Mouse (Mus musculus) regulatory T cell (primary cell): ENCODE measurements around the gene Shc3.

Source experiments
- in situ Hi-C: fragments of 300-600 bp; cut with MboI, MseI; formaldehyde crosslinking; loops from one replicate; pipeline ENCODE4 v1.15.1; 2025; ENCODE audit warnings: high pct_unique_total_duplicates

The Shc3 gene

DNA sequence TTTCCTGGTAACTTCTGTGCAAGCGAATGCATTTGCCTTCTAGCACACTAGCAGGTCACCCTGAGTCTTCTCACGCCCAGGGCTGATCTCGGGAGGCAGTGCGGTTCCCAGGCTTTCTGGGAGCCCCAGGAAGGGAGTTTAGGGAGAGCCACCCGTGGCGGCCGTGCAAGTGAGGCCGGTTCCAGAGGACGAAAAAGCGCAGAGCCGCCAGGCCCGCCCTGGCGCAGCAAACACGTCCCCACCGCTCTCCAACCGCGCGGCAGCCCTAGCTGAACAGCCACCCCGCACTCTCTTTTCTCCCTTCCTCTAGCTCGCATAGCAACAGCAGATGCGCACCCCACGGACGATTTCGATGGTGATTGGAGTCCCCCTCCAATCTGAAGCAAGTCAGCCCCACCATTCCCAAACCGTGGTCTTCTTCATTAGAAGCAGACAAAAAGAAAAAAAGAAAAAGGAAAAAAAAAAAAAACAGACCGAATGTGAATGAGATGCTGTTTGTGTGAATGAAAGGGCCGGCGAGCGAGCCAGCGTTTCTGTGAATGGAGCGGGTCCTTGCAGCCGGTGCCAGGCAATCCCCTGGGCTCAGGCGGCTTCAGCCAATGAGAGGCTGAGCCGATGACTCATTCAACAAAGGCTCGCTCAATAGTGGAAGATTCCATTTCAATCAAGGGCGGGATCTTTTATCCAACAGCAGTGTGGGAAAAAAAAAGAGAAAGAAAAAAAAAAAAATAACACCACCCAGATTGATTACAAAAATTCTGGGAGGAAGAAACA is at the start of gene Shc3:
Shc3 (minus strand) TSS at position 509 of the 774 bp plus-strand sequence.
- in situ Hi-C loops, result no loop called here

DNA sequence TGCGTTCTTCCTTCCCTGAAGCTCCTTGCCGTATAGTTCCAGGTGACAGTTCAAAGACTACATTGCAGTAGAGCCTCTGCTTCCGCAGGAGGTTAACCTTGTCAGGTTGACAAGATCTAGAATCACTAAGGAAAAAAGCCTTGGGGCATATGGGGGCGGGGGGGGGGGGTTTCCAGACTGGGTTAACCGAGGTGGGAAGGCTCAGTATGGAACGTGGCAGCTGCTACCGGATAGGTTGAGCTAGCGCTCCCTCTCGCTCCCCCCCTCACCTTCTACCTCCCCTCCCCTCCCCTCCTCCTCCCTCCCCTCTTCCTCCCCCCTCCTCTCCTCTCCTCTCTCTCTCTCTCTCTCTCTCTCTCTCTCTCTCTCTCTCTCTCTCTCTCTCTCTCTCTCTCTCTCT is 49.4 kb upstream of the Shc3 start:
- in situ Hi-C loops, result no loop called here

DNA sequence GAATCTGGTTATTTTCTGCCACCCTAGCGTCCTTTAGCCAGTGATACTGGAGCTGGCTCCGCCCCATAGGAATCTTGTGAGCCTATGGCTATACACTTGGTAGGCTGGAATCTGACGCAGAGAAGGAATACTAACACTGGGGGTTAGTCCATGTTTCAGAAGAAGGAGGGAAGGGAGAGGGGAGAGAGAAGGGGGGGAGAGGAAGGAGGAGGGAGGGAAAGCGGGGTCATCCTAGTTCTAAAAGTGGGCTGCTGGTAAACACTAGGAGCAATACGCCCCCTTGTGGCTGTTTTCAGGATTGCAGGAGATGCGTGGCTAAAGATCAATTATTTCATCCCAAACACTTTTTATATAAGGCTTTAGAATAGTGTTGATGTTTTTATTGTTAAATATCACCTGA is 48.6 kb upstream of the Shc3 start:
- in situ Hi-C loops, result no loop called here

DNA sequence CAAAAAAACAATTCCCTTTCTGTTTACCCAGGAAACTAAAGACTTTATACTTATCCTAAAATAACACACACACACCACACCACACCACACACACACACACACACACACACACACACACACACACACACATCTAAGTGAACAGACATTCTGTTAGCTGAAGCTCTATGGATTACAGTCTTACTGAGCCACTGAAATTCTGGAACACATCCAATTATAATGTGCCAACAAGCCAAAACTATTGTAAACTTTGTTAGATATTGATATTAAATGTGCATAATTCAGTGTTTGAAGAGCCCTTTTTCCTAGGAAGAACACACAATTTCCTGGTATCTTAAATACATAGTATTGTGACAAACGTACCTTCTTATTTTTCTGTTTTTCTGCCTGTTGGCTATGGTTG is 48.1 kb upstream of the Shc3 start:
- in situ Hi-C loops, result no loop called here

DNA sequence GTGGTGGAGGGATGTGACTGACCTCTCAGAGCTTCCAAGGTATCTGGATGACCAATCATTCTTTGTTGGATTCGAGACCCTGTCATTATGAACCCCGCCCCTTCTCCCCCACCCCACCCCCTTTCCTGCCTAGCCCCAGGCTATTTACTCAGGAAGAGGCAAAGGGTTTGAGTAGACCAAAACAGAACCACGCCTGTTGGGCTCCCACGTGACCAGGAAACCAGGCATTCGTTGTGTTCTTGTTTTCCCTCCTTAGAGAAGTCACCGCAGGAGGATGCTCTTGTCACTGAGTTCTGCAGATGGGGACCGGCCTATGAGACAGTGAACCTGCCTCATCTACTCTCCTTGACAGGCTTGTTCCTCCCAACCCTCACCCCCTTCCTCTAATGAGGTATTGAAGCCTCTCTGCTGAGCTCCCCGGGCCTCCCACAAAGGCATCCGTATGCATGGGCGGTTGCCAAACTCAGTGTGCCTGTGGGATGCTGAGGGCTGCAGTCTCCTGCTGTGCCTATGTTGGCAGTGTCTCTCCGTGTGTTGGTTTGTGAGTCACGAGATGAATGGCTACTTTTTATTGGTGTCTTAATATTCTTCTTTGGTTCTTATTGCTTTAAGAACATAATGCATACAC is 47.3 kb upstream of the Shc3 start:
- in situ Hi-C loops, result no loop called here

DNA sequence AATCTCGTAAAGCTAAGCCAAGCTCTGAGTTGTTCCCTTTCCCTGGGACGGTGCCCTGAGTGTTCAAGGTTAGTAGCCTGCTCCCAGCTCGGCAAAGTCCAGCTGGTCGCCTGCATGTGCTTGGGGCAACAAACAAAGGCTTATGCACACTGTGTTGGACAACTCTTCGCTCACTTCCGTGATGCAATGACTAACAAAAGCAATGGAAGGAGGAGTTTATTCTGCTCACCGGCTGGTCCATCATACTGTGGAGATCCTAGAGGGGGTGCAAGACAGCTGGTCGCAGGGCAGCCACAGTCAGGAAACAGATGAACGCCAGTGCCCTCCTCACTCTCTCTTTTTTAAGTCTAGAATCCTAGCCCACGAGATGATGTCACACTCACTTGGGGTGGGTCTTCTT is 46.6 kb upstream of the Shc3 start:
- in situ Hi-C loops, result no loop called here

DNA sequence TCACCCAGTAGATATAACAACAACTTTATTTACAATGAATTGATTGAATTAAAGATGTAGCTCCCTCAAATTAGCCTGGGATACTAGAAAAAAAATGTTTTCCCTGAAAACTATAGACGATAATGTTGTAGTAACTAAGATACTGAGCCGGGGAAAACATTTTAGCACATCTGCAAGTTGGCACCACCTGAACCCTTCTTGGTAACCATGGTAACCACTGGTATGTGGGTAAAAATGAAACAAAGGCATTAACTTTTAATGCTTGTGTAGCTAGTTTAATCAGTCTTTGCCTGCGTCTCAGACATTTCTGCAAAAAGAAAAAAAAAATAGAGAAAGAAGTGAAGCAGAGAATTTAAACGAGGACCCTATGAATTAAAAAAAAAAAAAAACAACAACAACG is 42.3 kb upstream of the Shc3 start:
- in situ Hi-C loops, result no loop called here

DNA sequence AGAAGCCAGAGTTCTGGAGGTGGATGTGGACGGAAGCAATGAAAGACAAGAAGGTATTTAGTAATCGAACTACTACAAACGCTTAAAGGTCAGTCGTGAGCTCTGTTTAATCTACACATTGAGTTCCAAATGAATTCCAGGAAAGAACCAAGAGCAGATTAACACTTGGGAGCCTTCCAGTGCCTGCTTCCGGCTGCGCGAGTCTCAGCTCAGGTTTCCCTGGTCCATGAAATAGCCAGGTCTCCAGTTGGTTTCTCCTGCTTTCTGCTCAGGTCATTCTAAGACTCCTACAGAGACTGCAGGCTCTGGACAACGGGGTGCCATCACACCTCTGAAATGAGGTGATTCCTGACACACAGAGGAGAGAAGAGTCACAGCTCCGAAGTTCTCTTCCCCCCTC is 41.8 kb upstream of the Shc3 start:
- in situ Hi-C loops, result no loop called here

DNA sequence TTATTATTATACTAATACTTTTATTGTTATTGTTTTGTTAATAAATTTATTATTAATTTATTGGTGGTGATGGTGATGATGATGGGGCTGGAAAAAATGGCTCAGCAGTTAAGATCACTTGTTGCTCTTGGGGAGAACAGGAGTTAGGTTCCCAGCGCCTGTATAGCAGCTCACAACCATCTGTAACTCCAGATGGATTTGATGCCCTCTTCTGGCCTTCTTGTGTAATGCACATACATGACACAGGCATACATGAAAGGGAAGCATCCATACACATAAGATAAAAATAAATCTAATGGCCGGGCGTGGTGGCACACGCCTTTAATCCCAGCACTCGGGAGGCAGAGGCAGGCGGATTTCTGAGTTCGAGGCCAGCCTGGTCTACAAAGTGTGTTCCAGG is 40.0 kb upstream of the Shc3 start:
- in situ Hi-C loops, result no loop called here

DNA sequence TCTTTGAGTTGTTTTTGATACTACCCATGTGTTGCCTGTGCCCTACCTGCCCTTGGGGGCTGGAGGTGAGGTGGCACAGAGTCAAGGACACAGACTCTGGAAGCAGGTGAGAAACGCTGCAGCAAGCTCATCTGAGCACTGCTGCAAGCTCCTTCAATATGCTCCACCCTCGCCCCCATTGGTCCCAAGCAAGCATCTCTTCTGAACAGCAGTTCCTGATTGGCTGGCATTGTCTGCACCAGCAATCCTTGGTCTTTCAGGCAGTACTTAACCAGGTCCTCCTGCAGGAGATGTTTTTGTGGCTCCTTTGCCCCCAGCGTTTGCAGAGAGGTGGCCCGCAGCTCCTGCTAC is 34.6 kb upstream of the Shc3 start:
- in situ Hi-C loops, result no loop called here

DNA sequence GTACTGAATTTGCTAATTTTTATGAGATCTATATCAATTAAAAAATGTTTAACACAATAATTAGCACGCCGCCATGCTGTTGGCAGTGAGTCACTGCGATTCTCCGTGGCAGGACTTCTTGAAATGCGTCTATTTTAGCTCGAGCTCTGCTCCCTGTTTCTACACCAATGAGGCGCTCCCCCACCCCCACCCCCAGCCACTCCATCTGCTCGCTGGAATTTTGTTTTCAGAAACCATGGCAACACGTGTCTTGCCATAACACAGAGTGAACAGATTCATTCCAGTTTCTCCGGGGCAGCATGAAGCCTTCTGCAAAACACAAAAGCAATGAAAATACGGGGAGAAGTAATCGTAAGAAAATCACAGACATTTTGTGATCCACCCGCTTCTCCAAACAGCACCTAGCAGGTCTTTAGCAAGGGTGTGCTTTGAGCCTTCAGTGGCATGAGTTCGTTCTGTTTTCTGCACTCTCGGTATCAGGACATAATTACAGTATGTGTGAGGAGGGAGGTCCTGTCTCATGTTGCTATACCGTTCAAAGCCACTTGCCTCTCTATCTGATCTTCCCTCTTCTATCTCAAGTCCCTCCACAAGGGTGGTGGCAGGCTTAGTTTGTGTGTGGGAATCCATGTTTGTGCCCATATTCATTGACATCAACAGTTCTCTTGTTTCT is 34.1 kb upstream of the Shc3 start:
- in situ Hi-C loops, result no loop called here

DNA sequence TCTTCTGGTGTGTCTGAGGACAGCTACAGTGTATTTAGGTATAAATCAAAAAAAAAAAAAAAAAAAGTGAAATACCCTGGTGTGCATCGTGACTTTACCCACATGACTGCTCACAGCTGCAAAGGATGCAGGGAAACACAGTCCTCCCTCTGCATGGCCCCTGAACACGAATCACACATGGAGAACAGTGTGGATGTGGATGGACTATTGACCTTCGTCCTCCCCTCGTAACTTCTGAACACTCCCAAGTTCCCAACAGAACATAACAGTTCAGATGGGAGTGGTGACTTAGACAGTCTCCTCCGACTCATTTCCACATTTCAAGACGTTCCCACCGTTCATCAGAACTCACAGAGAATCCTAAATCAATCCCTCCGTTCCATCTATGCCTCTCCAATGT is 33.5 kb upstream of the Shc3 start:
- in situ Hi-C loops, result no loop called here

DNA sequence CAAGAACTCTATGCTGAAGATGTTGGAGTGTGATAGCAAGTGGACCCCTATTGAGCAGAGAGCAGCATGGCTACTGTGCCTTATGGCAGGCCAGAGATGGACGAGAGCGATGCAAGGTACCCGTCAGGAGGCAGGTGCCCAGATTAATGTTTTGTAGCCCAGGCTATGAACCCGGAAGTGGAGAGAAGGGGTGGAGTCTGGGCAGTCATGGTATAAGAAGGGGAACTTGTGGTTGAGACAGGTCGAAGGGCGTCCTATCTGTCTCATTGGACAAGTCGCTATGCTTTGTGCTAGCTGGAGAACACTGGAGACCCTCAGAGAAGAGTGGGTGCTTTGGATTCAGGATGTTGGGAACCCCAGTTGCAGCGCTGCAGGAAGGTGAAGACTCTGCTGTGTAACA is 30.9 kb upstream of the Shc3 start:
- in situ Hi-C loops, result no loop called here

DNA sequence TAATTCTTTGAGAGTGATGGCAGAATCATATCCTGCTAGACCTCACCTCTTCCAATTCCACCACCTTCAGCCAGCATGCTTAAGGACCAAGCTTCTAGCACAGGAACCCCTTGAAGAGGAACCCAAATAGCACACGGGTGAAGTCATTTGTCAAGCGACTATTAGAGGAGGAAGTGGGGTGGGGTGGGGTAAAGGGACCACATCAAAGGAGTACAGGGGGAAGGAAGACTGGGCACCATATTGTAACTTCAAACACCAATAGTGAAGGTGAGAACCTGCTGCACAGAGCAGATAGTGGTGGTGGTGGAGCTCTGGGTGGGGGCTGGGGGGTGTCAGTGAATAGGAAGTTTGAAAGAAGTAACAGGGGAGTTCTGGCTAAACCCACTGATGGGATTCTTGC is 28.8 kb upstream of the Shc3 start:
- in situ Hi-C loops, result no loop called here

DNA sequence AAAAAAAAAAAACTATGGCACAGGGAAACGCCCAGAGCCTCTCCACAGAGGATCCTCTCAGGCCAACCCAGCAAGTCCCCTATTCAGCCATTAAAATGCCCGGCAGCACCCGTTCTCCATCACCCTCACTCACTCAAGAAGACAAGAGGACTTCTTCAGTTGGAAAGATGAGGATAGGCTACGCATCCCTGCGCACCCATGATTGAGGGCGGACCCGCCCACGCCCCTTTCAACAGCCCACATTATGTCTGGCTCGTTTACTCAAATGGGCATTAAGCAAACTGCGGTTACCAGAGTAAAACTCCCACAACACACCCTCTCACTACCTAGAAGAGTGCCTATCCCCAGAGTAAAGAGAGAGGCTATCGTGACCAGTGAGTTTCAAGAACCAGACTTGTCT is 26.2 kb upstream of the Shc3 start:
- in situ Hi-C loops, result no loop called here

DNA sequence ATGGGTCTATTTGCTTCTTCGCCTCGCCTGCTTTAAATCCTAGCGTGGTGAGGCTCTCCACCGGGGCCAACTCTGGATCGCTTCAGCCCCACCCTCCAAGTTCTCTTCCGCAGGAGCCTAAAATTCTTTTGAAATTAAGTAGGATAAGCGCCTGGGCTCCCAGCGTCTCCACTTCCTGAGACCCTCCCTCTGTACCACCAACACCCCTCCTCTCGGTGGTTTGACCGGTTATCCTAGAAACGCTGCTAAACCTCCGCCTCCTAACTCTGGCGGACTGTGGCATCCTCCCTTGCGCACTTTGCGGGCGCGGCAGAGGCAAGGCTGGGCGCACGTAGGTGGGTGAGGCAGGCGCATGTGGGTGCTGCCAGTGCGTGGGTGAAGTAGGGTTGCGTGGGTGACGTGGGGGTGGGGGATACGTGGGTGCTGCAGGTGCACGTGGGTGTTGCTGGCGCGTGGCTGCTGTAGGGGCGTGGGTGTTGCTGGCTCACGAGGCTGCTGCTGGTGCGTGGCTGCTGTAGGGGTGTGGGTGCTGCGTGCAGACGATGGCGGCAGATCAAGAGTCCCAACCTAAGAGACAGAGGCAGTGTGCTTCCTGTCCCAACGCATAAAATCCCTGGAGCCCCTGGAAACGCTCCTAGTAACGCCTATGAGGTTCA is 25.6 kb upstream of the Shc3 start:
- in situ Hi-C loops, result no loop called here

DNA sequence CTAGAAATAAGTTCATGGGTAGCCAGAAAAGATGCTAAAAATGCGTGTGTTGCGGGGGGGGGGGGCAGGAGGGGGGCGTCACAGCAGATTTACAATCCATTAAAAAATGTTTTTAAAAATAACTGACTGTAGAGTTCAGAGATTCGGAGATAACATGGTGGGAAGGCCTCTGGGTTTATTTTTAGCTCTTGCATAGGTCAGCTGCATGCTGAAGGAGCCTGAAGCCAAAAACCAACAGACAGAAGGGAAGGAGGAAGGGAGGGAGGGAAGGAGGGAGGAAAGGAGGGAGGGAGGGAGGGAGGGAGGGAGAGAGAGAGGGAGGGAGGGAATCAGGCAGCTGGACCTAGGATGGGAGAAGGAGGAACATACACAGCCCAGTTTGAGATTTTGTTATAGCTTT is 18.8 kb upstream of the Shc3 start:
- in situ Hi-C loops, result no loop called here

DNA sequence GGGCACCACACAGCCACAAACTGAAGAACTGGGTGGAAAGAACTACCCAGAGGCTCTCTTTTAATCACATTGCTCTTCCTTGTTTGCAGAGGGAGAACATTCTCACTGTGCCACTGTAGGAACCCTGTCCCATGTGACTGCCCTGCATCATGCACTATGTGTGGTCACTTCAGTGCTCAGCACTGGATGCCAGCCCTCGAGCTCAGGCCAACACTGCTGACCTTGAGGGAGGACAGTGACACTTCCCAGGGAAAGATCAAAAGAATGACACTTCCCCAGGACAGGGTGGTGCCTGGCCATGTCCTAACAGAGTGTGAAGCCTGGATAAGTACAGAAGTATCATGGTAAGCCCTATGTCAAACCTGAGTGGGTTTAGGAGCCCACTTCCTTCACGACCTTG is 13.0 kb upstream of the Shc3 start:
- in situ Hi-C loops, result no loop called here

DNA sequence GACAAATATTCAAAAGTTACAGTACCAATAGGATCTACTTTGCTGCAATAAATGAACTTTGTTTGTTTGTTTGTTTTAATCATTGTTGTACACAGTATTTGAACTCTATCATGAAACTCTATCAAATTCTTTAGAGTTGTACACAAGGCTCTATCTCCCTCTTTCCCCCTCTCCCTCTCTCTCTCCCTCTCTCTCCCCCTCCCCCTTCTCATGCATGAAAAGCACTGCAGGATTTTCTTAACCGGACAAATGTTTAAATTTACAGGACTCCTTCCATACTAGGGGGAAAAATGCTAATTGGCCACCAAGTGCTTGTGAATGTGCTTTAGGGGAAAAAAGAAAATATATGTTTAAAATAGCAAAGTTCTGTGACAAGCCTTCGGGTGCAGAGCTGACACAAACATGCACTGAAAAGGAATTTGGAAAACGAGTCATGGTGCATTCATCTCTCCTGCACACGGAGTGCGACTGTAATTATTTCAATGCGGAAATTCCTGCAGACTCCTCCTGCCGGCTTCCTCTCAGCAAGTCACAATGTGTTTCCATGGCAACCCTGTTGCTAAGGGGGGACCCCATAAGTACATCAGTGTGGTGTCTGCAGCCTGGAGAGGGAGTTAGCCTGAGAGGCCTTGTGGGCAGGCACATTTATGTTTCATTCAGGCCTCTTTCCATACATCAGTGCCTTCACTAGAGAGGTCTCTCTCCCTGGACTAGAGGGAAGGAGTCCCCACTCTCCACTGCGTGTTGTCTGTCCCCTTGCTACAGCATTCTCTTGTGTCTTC is 11.2 kb upstream of the Shc3 start:
- in situ Hi-C loops, result no loop called here

DNA sequence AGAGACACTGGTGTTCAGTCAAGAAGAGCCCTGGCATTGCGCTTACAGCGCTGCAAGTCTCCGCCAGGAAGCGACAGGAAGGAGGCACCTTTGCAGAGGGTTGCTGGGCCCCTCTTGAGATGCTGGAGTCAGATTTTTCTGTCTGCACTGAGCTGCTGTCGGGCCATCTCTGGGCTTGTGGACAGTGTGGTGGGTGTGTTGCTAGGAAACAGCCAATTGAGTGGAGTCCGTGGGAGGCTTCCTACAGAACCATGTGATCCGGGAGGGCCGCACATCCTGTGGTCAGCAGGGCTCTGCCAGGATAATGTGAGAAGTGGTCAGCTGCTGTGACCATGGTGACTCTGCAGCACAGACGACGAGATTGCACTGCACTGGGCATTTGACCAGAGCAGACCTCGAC is 4.6 kb upstream of the Shc3 start:
- in situ Hi-C loops, result no loop called here

DNA sequence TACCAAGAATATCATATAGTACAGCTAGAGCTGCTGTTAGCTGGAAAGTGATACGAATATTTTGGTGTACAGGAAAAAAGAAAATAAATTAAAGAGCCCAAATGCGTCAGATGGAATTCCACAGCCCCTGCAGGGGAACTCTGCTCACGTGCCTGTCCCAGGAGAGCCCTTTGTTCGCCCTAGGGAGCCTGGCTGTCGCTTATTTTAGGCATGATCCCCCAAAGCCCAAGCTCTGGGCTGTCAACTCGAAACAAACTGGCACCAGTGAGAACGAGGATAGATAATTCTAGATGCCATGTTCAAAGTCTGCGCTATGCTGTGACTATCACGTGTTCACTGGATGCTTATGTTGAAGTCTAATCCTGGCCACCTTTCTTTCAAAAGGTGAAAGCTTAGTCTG is 892 bp upstream of the Shc3 start:
- in situ Hi-C loops, result no loop called here

DNA sequence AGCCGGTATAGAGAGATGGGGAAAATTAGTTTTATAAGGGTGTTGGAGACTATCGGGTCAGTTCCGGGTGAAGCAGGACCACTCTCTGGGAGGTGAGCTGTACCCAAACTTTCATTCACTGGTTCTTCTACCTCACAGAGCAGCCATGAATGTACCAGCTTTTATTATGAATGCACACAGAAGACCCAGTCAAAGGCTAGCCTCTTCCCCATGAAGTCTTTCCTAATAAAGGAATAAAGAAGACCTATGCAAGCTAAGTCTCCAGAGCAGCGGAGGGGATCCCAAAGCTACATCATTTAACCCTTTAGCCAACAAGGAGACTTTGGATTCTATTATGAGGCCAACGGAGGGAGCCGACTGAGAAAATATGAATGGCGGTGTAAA is 458 bp upstream of the Shc3 start:
- in situ Hi-C loops, result no loop called here
